ENCODE assay signal across 9 mouse cellular contexts in genomic region chr9:42764823-42765560, GRCm38 (mm10).
DNase-seq lines count a peak whose midpoint lies in the region; ATAC-seq and TF ChIP-seq lines count a peak whose summit lies in the region.
"Had no signal": no experiment of that assay in that cellular context is flagged by ENCODE, and none has a peak within 500 bp of the region (broad histone marks: within the 10 kb centered on the region; RNA-seq: fewer than 3 reads in every experiment).

No protein-coding gene starts in this region.

- H3K36me3 ChIP-seq in lung, embryonic 14.5 days (ENCODE audit: insufficient read depth) = no peaks in the 10 kb centered on the region
- no peaks in the 10 kb centered on the region for H3K36me3 ChIP-seq in forebrain, embryonic 14.5 days (ENCODE audit: control insufficient read depth, insufficient read depth, low read length)
- no peaks in the 10 kb centered on the region for H3K36me3 ChIP-seq in limb, embryonic 10.5 days
- H3K36me3 ChIP-seq in liver, embryonic 11.5 days (ENCODE audit: control insufficient read depth, insufficient read depth, low read length) = no peaks in the 10 kb centered on the region

- H3K27ac ChIP-seq in lung, embryonic 14.5 days (ENCODE audit: low read depth) = peak overlapping the region; percentile 3; the same call in 1 of the 2 replicates
- no peak overlapping the region for H3K27ac ChIP-seq in forebrain, embryonic 14.5 days (ENCODE audit: low read depth, low read length)
- peak overlapping the region; percentile 81 for H3K27ac ChIP-seq in limb, embryonic 10.5 days
- H3K27ac ChIP-seq in liver, embryonic 11.5 days (ENCODE audit: low read depth, low read length) = no peak overlapping the region

- no peak for TF ChIP-seq POLR2A in lung, adult 2 months (IDR thresholded peaks at IDR 0.05; ENCODE audit: borderline replicate concordance, extremely low read depth, low read depth, low read length)

- no peak for TF ChIP-seq CTCF in lung, embryonic 14.5 days (IDR thresholded peaks at IDR 0.05; ENCODE audit: low read depth)
- no peak for TF ChIP-seq CTCF in lung, adult 2 months (IDR thresholded peaks at IDR 0.05; ENCODE audit: insufficient read depth, low read length)

- ATAC-seq in lung, embryonic 14.5 days (ENCODE audit: insufficient read depth) = peak; percentile 64; the same call in 1 of the 2 replicates
- ATAC-seq in forebrain, embryonic 14.5 days = peak; percentile 46; the same call in 1 of the 2 replicates
- no peak for ATAC-seq in liver, embryonic 11.5 days (replicated peaks; ENCODE audit: low FRiP score)

- H3K9me3 ChIP-seq in lung, embryonic 14.5 days (ENCODE audit: low read depth, low read length) = no peaks in the 10 kb centered on the region
- no peaks in the 10 kb centered on the region for H3K9me3 ChIP-seq in forebrain, embryonic 14.5 days (replicated peaks; ENCODE audit: control insufficient read depth, low read length)
- H3K9me3 ChIP-seq in limb, embryonic 10.5 days (replicated peaks) = no peaks in the 10 kb centered on the region
- no peaks in the 10 kb centered on the region for H3K9me3 ChIP-seq in liver, embryonic 11.5 days (ENCODE audit: control insufficient read depth, low read length)

- H3K4me2 ChIP-seq in lung, embryonic 14.5 days = no peak overlapping the region
- H3K4me2 ChIP-seq in forebrain, embryonic 14.5 days (ENCODE audit: low read length) = no peak overlapping the region
- H3K4me2 ChIP-seq in liver, embryonic 11.5 days = no peak overlapping the region

- peak; percentile 72 for DNase-seq in lung, embryonic 14.5 days
- DNase-seq in lung, adult 2 months = no peak
- DNase-seq in forebrain, embryonic 14.5 days (ENCODE audit: low spot score) = peak; percentile 59
- DNase-seq in limb, embryonic 10.5 days (ENCODE audit: low spot score) = peak; percentile 82
- peak; percentile 27 for DNase-seq in retina, embryonic 14.5 days (ENCODE audit: low spot score)
- DNase-seq in right cerebral cortex, adult 18-20 months = no peak
- no peak for DNase-seq in liver, embryonic 11.5 days (ENCODE audit: low spot score)
- no peak for DNase-seq in layer of hippocampus, postnatal 14 days (ENCODE audit: low spot score in 2 of 2)
- DNase-seq: lung, postnatal 14 days had no signal

- H3K4me3 ChIP-seq in lung, embryonic 14.5 days (ENCODE audit: low read depth, low read length) = no peak overlapping the region
- no peak overlapping the region for H3K4me3 ChIP-seq in lung, adult 2 months (replicated peaks; ENCODE audit: extremely low read depth, low read depth, low read length)
- no peak overlapping the region for H3K4me3 ChIP-seq in forebrain, embryonic 14.5 days (ENCODE audit: low read depth, low read length)
- H3K4me3 ChIP-seq in limb, embryonic 10.5 days = peak overlapping the region; percentile 9; the same call in 1 of the 2 replicates
- no peak overlapping the region for H3K4me3 ChIP-seq in liver, embryonic 11.5 days (ENCODE audit: low read depth, low read length)

- no peaks in the 10 kb centered on the region for H3K27me3 ChIP-seq in lung, embryonic 14.5 days (ENCODE audit: insufficient read depth, low read length)
- no peaks in the 10 kb centered on the region for H3K27me3 ChIP-seq in forebrain, embryonic 14.5 days (replicated peaks; ENCODE audit: control insufficient read depth, insufficient read depth, low read length)
- H3K27me3 ChIP-seq in limb, embryonic 10.5 days (ENCODE audit: low read depth, poor library complexity, severe bottlenecking) = no peaks in the 10 kb centered on the region
- H3K27me3 ChIP-seq in liver, embryonic 11.5 days (replicated peaks; ENCODE audit: control insufficient read depth, insufficient read depth, low read length) = no peaks in the 10 kb centered on the region

- no peak overlapping the region; the same call in 1 of the 2 replicates for H3K9ac ChIP-seq in lung, embryonic 14.5 days
- no peak overlapping the region for H3K9ac ChIP-seq in forebrain, embryonic 14.5 days (ENCODE audit: low read length)
- H3K9ac ChIP-seq in liver, embryonic 11.5 days (ENCODE audit: low read depth, low read length) = no peak overlapping the region

- 32% methylated on average over 11 of the region's 11 CpGs for WGBS in lung, embryonic 14.5 days
- WGBS in lung, adult 2 months = 45% methylated on average over 11 of the region's 11 CpGs
- WGBS in forebrain, embryonic 14.5 days = 54% methylated on average over 11 of the region's 11 CpGs
- WGBS in limb, embryonic 10.5 days = 20% methylated on average over 11 of the region's 11 CpGs
- 50% methylated on average over 11 of the region's 11 CpGs for WGBS in liver, embryonic 11.5 days

- H3K4me1 ChIP-seq in lung, embryonic 14.5 days (ENCODE audit: insufficient read depth) = peaks cover 5% of the 10 kb centered on the region
- H3K4me1 ChIP-seq in lung, adult 2 months (ENCODE audit: control insufficient read depth, insufficient read depth, low read length) = no peaks in the 10 kb centered on the region
- H3K4me1 ChIP-seq in forebrain, embryonic 14.5 days (ENCODE audit: control insufficient read depth, insufficient read depth, low read length) = peaks cover 5% of the 10 kb centered on the region; the same call in 1 of the 2 replicates
- H3K4me1 ChIP-seq in limb, embryonic 10.5 days = peaks cover 66% of the 10 kb centered on the region
- no peaks in the 10 kb centered on the region; the same call in 1 of the 2 replicates for H3K4me1 ChIP-seq in liver, embryonic 11.5 days (replicated peaks; ENCODE audit: control insufficient read depth, insufficient read depth, low read length)

Comparison
In these comparisons a context has a peak if more than half of its experiments do, and no peak if none do; other contexts are left out.
1. DNase-seq: peak in lung, embryonic 14.5 days (single experiment), forebrain, embryonic 14.5 days (single experiment), limb, embryonic 10.5 days (single experiment) and retina, embryonic 14.5 days (single experiment); none in lung, adult 2 months (single experiment), right cerebral cortex, adult 18-20 months (single experiment), liver, embryonic 11.5 days (single experiment) and layer of hippocampus, postnatal 14 days (0 of 2).
2. H3K27ac ChIP-seq: peak in lung, embryonic 14.5 days (single experiment) and limb, embryonic 10.5 days (single experiment); none in forebrain, embryonic 14.5 days (single experiment) and liver, embryonic 11.5 days (single experiment).